Mouse (Mus musculus) heart, adult 2 months (tissue): Measurements from ENCODE around the gene Olfr1180. TPM values are rescaled to one million over a fixed set of nuclear protein-coding genes. Genes with fewer than 3 reads are reported as not detected.
"Not testable (repeated sequence)": the region's sequence is repeated elsewhere in the genome, so short reads cannot be mapped to it uniquely, and the experiment has no call there.

ENCODE experiments used
- DNase-seq, 2 experiments: peaks; one replicate each; pipeline ENCODE4 v3.0.0; 2021
- H3K27ac ChIP-seq: fragments of 200-600 bp; 2 replicates; pipeline ENCODE4 v1.8.1; 2022
- H3K27me3 ChIP-seq: fragments of 200-500 bp; 2 replicates; pipeline ENCODE4 v1.6.1; 2012; ENCODE audit warnings: mild to moderate bottlenecking, low read length, inconsistent platforms, mixed read lengths; ENCODE audit not compliant: control insufficient read depth, insufficient read depth
- H3K36me3 ChIP-seq: fragments of 200-500 bp; 2 replicates; pipeline ENCODE4 v1.6.1; 2012; ENCODE audit warnings: low read length, inconsistent platforms; ENCODE audit not compliant: control insufficient read depth, insufficient read depth
- H3K4me1 ChIP-seq: fragments of 200-500 bp; 2 replicates; pipeline ENCODE4 v1.6.1; 2011; ENCODE audit warnings: low read length; ENCODE audit not compliant: control insufficient read depth, insufficient read depth
- H3K4me3 ChIP-seq: fragments of 200-600 bp; 2 replicates; pipeline ENCODE4 v1.8.1; 2022
- H3K79me2 ChIP-seq: fragments of 200-500 bp; replicated peaks from 2 replicates; pipeline ENCODE4 v1.6.1; 2012; ENCODE audit warnings: mild to moderate bottlenecking, inconsistent platforms, low read length, moderate library complexity, mixed read lengths; ENCODE audit not compliant: control insufficient read depth, insufficient read depth
- H3K9ac ChIP-seq: fragments of 200-500 bp; 2 replicates; pipeline ENCODE4 v1.6.1; 2012; ENCODE audit warnings: low read depth, mild to moderate bottlenecking, control low read depth, inconsistent platforms, low read length, mixed read lengths
- CTCF ChIP-seq: fragments of 200-600 bp; IDR thresholded peaks from 2 replicates; pipeline ENCODE4 v1.8.1; 2022; ENCODE audit warnings: antibody characterized with exemption, mild to moderate bottlenecking, moderate library complexity
- EP300 ChIP-seq: fragments of 200-500 bp; IDR thresholded peaks from 2 replicates; pipeline ENCODE4 v1.6.1; 2011; ENCODE audit warnings: low read depth, low read length, control low read depth; ENCODE audit not compliant: insufficient read depth
- POLR2A ChIP-seq: fragments of 200-500 bp; IDR thresholded peaks from 2 replicates; pipeline ENCODE4 v1.6.1; 2011; ENCODE audit warnings: mild to moderate bottlenecking, low read depth, low read length, control low read depth; ENCODE audit not compliant: insufficient read depth
- WGBS: fragments of 180-500 bp; shearing (Covaris S2); methylation state at CpG from one replicate; pipeline ENCODE4 v1.1.7; 2018; 5-methylcytosine and 5-hydroxymethylcytosine counted together
- intact Hi-C: fragments of 180-260 bp; cut with DNase I; formaldehyde crosslinking; loops from one replicate; pipeline ENCODE4 v1.15.1; 2025
- long read RNA-seq: library from polyadenylated mRNA; stranded (forward); transcript quantifications from one replicate; pipeline ENCODE4 v2.0.0, GENCODE M21; 2021
- polyA plus RNA-seq: library from polyadenylated mRNA; depleted of rRNA; stranded (reverse); fragments of >200 nt; gene quantifications from 2 replicates; pipeline ENCODE4 v1.2.3, GENCODE M21; 2012; rRNA removed
- total RNA-seq, 2 experiments: library from RNA; stranded (reverse); gene quantifications; 2 replicates each; pipeline ENCODE4 v1.2.3; 2021

The Olfr1180 gene
- total RNA-seq (not detected), polyA plus RNA-seq (not detected in 2 replicates)
- long read RNA-seq = 0 reads

- H3K27ac ChIP-seq = no peak within 1 kb of the TSS
- H3K4me1 ChIP-seq = no peaks in the 10 kb centered on the region
- H3K9ac ChIP-seq = no peak within 1 kb of the TSS
- 57% methylated on average over 2 of the region's 2 CpGs for WGBS
- no peaks in the 10 kb centered on the region for H3K27me3 ChIP-seq
- DNase-seq = no peak
- H3K4me3 ChIP-seq = no peak within 1 kb of the TSS
- intact Hi-C loops = no loop called here
- TF ChIP-seq CTCF (no peak), EP300 (no peak), POLR2A (no peak)
- no peaks in the 10 kb centered on the region for H3K79me2 ChIP-seq
- no peaks in the 10 kb centered on the region for H3K36me3 ChIP-seq
Observed at GRCm38 (mm10) chr2:88419051-88419450, at the start of gene Olfr1180. Olfr1180 (minus strand) TSS chr2:88419151.

- H3K79me2 ChIP-seq, H3K27ac ChIP-seq, DNase-seq, intact Hi-C loops, H3K27me3 ChIP-seq, H3K4me3 ChIP-seq, H3K36me3 ChIP-seq, H3K9ac ChIP-seq, H3K4me1 ChIP-seq: not testable (repeated sequence)
- WGBS = 78% methylated on average over 1 of the region's 1 CpGs
Observed at GRCm38 (mm10) chr2:88454567-88454966, 35.6 kb upstream of the Olfr1180 start, which contains the start of gene Olfr1183. Olfr1183 (plus strand) TSS chr2:88454867.

GRCm38 (mm10) chr2:88449031-88449430 lies 30.1 kb upstream of the Olfr1180 start, which contains the start of gene Gm13757:
Gm13757 (minus strand) TSS chr2:88449131.
- DNase-seq = no peak
- WGBS = 73% methylated on average over 1 of the region's 1 CpGs
- Histone ChIP-seq H3K4me3 (no peak within 1 kb of the TSS), H3K27me3 (no peaks in the 10 kb centered on the region), H3K9ac (no peak within 1 kb of the TSS), H3K79me2 (no peaks in the 10 kb centered on the region), H3K27ac (no peak within 1 kb of the TSS), H3K36me3 (no peaks in the 10 kb centered on the region), H3K4me1 (no peaks in the 10 kb centered on the region)
- intact Hi-C loops = no loop called here
- TF ChIP-seq CTCF (no peak), POLR2A (no peak), EP300 (no peak)

DNA sequence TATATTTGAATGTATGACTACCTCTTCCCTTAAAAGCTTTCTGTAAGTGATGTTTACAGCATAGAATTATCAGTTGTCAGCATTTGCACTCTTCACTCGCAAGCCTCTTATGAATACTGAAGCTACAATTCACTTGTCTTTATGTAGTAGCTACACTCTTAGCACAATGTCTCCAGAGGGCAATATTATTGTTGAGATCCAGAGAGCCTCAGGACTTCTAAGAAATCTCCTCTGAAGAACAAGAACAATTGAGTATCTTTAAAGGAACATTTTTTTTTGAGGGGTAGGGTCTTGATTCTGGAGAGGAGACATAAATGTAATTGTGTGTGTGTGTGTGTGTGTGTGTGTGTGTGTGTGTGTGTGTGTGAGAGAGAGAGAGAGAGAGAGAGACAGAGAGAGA lies 7.1 kb upstream of the Olfr1180 start, which contains the start of gene Olfr1181:
TSS of gene Olfr1181 (minus strand) at position 101 of the 400 bp plus-strand sequence.
- Histone ChIP-seq H3K27me3 (no peaks in the 10 kb centered on the region), H3K36me3 (no peaks in the 10 kb centered on the region), H3K9ac (no peak within 1 kb of the TSS), H3K27ac (no peak within 1 kb of the TSS), H3K4me1 (no peaks in the 10 kb centered on the region), H3K79me2 (no peaks in the 10 kb centered on the region), H3K4me3 (no peak within 1 kb of the TSS)
- intact Hi-C loops = no loop called here
- WGBS = 66% methylated on average over 1 of the region's 1 CpGs
- TF ChIP-seq EP300 (no peak), CTCF (no peak), POLR2A (no peak)
- DNase-seq = no peak

- TF ChIP-seq EP300 (no peak), CTCF (no peak), POLR2A (no peak)
Observed at GRCm38 (mm10) chr2:88406353-88406752, 12.6 kb downstream of the Olfr1180 start, which contains the start of gene Olfr1179. Olfr1179 (minus strand) TSS chr2:88406453.

DNA sequence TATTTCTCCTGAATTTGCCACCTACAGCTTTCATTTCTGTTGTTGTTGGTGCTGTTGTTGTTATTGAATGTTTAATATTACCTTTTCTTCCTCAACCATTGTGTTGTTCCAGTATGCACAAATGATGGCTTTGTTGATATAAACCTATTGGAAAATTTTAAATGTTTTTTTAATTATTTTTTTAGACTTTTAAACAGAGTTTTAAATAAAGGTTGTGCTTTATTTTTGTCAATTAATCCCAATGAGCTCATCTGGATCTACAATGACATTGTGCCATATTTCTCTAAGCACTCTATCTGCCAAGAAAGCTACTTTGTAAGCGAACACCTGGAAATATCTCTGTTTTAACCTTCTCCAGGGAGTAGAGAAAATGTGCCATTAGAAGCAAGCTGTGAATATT lies 32.2 kb downstream of the Olfr1180 start, which contains the start of gene Olfr1178:
TSS of gene Olfr1178 (plus strand) at position 301 of the 400 bp plus-strand sequence.
- no peak for TF ChIP-seq CTCF
- TF ChIP-seq EP300 = no peak
- no peak for TF ChIP-seq POLR2A
- Histone ChIP-seq H3K9ac (no peak within 1 kb of the TSS), H3K27me3 (no peaks in the 10 kb centered on the region), H3K36me3 (no peaks in the 10 kb centered on the region), H3K79me2 (no peaks in the 10 kb centered on the region), H3K27ac (no peak within 1 kb of the TSS), H3K4me3 (no peak within 1 kb of the TSS), H3K4me1 (no peaks in the 10 kb centered on the region)
- 53% methylated on average over 1 of the region's 1 CpGs for WGBS
- no peak for DNase-seq
- intact Hi-C loops = no loop called here

More at GRCm38 (mm10) chr2:88406353-88406752, 12.6 kb downstream of the Olfr1180 start, which contains the start of gene Olfr1179:
- no peak within 1 kb of the TSS for H3K9ac ChIP-seq
- WGBS = 71% methylated on average over 3 of the region's 3 CpGs
- H3K27me3 ChIP-seq = no peaks in the 10 kb centered on the region
- H3K79me2 ChIP-seq = no peaks in the 10 kb centered on the region
- no peak for DNase-seq
- no peak within 1 kb of the TSS for H3K27ac ChIP-seq
- intact Hi-C loops = no loop called here
- H3K4me3 ChIP-seq = no peak within 1 kb of the TSS
- no peaks in the 10 kb centered on the region for H3K36me3 ChIP-seq
- no peaks in the 10 kb centered on the region for H3K4me1 ChIP-seq

Other genes with a start within 250 kb of the Olfr1180 start
- gene Olfr1168, start 237.3 kb downstream of the Olfr1180 start, total RNA-seq = not detected
- not detected in 2 replicates for gene Olfr1168, start 237.3 kb downstream of the Olfr1180 start, polyA plus RNA-seq
- gene Olfr1170, start 190.8 kb downstream of the Olfr1180 start, total RNA-seq = not detected
- gene Olfr1170, start 190.8 kb downstream of the Olfr1180 start, polyA plus RNA-seq = not detected in 2 replicates
- not detected for gene Olfr1173, start 139.3 kb downstream of the Olfr1180 start, total RNA-seq
- gene Olfr1173, start 139.3 kb downstream of the Olfr1180 start, polyA plus RNA-seq = not detected in 2 replicates
- not detected for gene Olfr1174-ps, start 104.0 kb downstream of the Olfr1180 start, total RNA-seq
- not detected in 2 replicates for gene Olfr1174-ps, start 104.0 kb downstream of the Olfr1180 start, polyA plus RNA-seq
- gene Olfr1175-ps, start 91.9 kb downstream of the Olfr1180 start, total RNA-seq = not detected
- not detected in 2 replicates for gene Olfr1175-ps, start 91.9 kb downstream of the Olfr1180 start, polyA plus RNA-seq
- gene Olfr1176, start 82.4 kb downstream of the Olfr1180 start, total RNA-seq = not detected
- gene Olfr1176, start 82.4 kb downstream of the Olfr1180 start, polyA plus RNA-seq = not detected in 2 replicates
- not detected for gene Olfr1177-ps, start 72.7 kb downstream of the Olfr1180 start, total RNA-seq
- not detected in 2 replicates for gene Olfr1177-ps, start 72.7 kb downstream of the Olfr1180 start, polyA plus RNA-seq
- not detected for gene Olfr1178, start 32.1 kb downstream of the Olfr1180 start, total RNA-seq
- not detected in 2 replicates for gene Olfr1178, start 32.1 kb downstream of the Olfr1180 start, polyA plus RNA-seq
- gene Olfr1179, start 12.7 kb downstream of the Olfr1180 start, total RNA-seq = not detected
- not detected in 2 replicates for gene Olfr1179, start 12.7 kb downstream of the Olfr1180 start, polyA plus RNA-seq
- not detected for gene Olfr1181, start 7.0 kb upstream of the Olfr1180 start, total RNA-seq
- gene Olfr1181, start 7.0 kb upstream of the Olfr1180 start, polyA plus RNA-seq = not detected in 2 replicates
- gene Gm13757, start 30.0 kb upstream of the Olfr1180 start, total RNA-seq = not detected
- not detected in 2 replicates for gene Gm13757, start 30.0 kb upstream of the Olfr1180 start, polyA plus RNA-seq
- gene Olfr1183, start 35.7 kb upstream of the Olfr1180 start, total RNA-seq = not detected
- not detected in 2 replicates for gene Olfr1183, start 35.7 kb upstream of the Olfr1180 start, polyA plus RNA-seq
- gene Olfr1184, start 64.4 kb upstream of the Olfr1180 start, total RNA-seq = not detected
- gene Olfr1184, start 64.4 kb upstream of the Olfr1180 start, polyA plus RNA-seq = not detected in 2 replicates
- not detected for gene Olfr1185-ps1, start 74.2 kb upstream of the Olfr1180 start, total RNA-seq
- gene Olfr1185-ps1, start 74.2 kb upstream of the Olfr1180 start, polyA plus RNA-seq = not detected in 2 replicates
- gene Olfr1186, start 99.4 kb upstream of the Olfr1180 start, total RNA-seq = not detected
- gene Olfr1186, start 99.4 kb upstream of the Olfr1180 start, polyA plus RNA-seq = not detected in 2 replicates
- not detected for gene Olfr1188, start 137.8 kb upstream of the Olfr1180 start, total RNA-seq
- gene Olfr1188, start 137.8 kb upstream of the Olfr1180 start, polyA plus RNA-seq = not detected in 2 replicates
- gene Olfr1189, start 167.3 kb upstream of the Olfr1180 start, total RNA-seq = not detected
- not detected in 2 replicates for gene Olfr1189, start 167.3 kb upstream of the Olfr1180 start, polyA plus RNA-seq
- not detected for gene Olfr1191-ps1, start 221.4 kb upstream of the Olfr1180 start, total RNA-seq
- not detected in 2 replicates for gene Olfr1191-ps1, start 221.4 kb upstream of the Olfr1180 start, polyA plus RNA-seq
- not detected for gene Olfr1192-ps1, start 229.4 kb upstream of the Olfr1180 start, total RNA-seq
- gene Olfr1192-ps1, start 229.4 kb upstream of the Olfr1180 start, polyA plus RNA-seq = not detected in 2 replicates